Mouse (Mus musculus) v-Abl transformed pro-B cells (cell line): ENCODE measurements around the gene Spon1.

Source experiments
- in situ Hi-C, 2 experiments: fragments of 400-800 bp; cut with MboI; formaldehyde crosslinking; loops; one replicate each; pipeline ENCODE4 v1.15.1; 2025; ENCODE audit not compliant: unreplicated experiment in 2 of 2

The Spon1 gene

GRCm38 (mm10) chr7:114042973-114043928, 277.5 kb downstream of the Spon1 start:
- in situ Hi-C loops, result no loop called here

- in situ Hi-C loops, result no loop called here
Measured at GRCm38 (mm10) chr7:114043929-114044549, 278.2 kb downstream of the Spon1 start.

- in situ Hi-C loops, result no loop called here
Measured at GRCm38 (mm10) chr7:114045814-114046213, 280.0 kb downstream of the Spon1 start.

GRCm38 (mm10) chr7:114053720-114054119, 287.9 kb downstream of the Spon1 start:
- in situ Hi-C loops, result loop anchor here in 1 of 2 experiments (25.0 kb wide), 2 partner anchors 459 to 584 kb away; partner anchors contain the start of gene Calca

GRCm38 (mm10) chr7:114058166-114058565, 292.4 kb downstream of the Spon1 start:
- in situ Hi-C loops, result loop anchor here in 1 of 2 experiments (25.0 kb wide), 2 partner anchors 454 to 579 kb away; partner anchors contain the start of gene Calca

GRCm38 (mm10) chr7:114058927-114059441, 293.2 kb downstream of the Spon1 start:
- in situ Hi-C loops, result loop anchor here in 1 of 2 experiments (25.0 kb wide), 2 partner anchors 453 to 578 kb away; partner anchors contain the start of gene Calca

GRCm38 (mm10) chr7:114060445-114060844, 294.6 kb downstream of the Spon1 start:
- in situ Hi-C loops, result loop anchor here (10.0 to 25.0 kb wide), 3 partner anchors 434 to 577 kb away; partner anchors contain the start of gene Calca (in 1 of the 2)

- in situ Hi-C loops, result loop anchor here (10.0 to 25.0 kb wide), 3 partner anchors 432 to 575 kb away; partner anchors contain the start of gene Calca (in 1 of the 2)
Measured at GRCm38 (mm10) chr7:114062451-114062850, 296.7 kb downstream of the Spon1 start.

- in situ Hi-C loops, result loop anchor here (10.0 to 25.0 kb wide), 3 partner anchors 431 to 574 kb away; partner anchors contain the start of gene Calca (in 1 of the 2)
Measured at GRCm38 (mm10) chr7:114063534-114063933, 297.7 kb downstream of the Spon1 start.

GRCm38 (mm10) chr7:114063966-114064365, 298.2 kb downstream of the Spon1 start:
- in situ Hi-C loops, result loop anchor here (10.0 to 25.0 kb wide), 3 partner anchors 431 to 573 kb away; partner anchors contain the start of gene Calca (in 1 of the 2)

- in situ Hi-C loops, result loop anchor here (5.0 to 25.0 kb wide), 4 partner anchors 147 to 572 kb away; partner anchors contain the start of gene Calca (in 1 of the 2)
Measured at GRCm38 (mm10) chr7:114065407-114066185, 299.8 kb downstream of the Spon1 start.

- in situ Hi-C loops, result loop anchor here (5.0 to 25.0 kb wide), 4 partner anchors 146 to 571 kb away; partner anchors contain the start of gene Calca (in 1 of the 2)
Measured at GRCm38 (mm10) chr7:114066529-114067178, 300.9 kb downstream of the Spon1 start.

- in situ Hi-C loops, result loop anchor here (5.0 to 25.0 kb wide), 4 partner anchors 143 to 568 kb away; partner anchors contain the start of gene Calca (in 1 of the 2)
Measured at GRCm38 (mm10) chr7:114068956-114069533, 303.2 kb downstream of the Spon1 start.

GRCm38 (mm10) chr7:114069726-114070457, 304.1 kb downstream of the Spon1 start:
- in situ Hi-C loops, result loop anchor here (5.0 to 25.0 kb wide), 4 partner anchors 142 to 567 kb away; partner anchors contain the start of gene Calca (in 1 of the 2)

GRCm38 (mm10) chr7:114070458-114070840, 304.7 kb downstream of the Spon1 start:
- in situ Hi-C loops, result loop anchor here in 1 of 2 experiments (25.0 kb wide), 2 partner anchors 442 to 567 kb away; partner anchors contain the start of gene Calca

- in situ Hi-C loops, result loop anchor here in 1 of 2 experiments (25.0 kb wide), 2 partner anchors 441 to 566 kb away; partner anchors contain the start of gene Calca
Measured at GRCm38 (mm10) chr7:114071395-114071794, 305.6 kb downstream of the Spon1 start.

GRCm38 (mm10) chr7:114071851-114072616, 306.2 kb downstream of the Spon1 start:
- in situ Hi-C loops, result loop anchor here in 1 of 2 experiments (25.0 kb wide), 2 partner anchors 440 to 565 kb away; partner anchors contain the start of gene Calca
